8 mouse cellular contexts compared by ENCODE assay signal in genomic region chr12:110844227-110845130, GRCm38 (mm10). TPM values are rescaled to one million over a fixed set of nuclear protein-coding genes. Genes with fewer than 3 reads are reported as not detected.
DNase-seq lines count a peak whose midpoint lies in the region; ATAC-seq lines count a peak whose summit lies in the region.

No protein-coding gene starts in this region.

- peak; percentile 20 for ATAC-seq in granulocyte monocyte progenitor cell, adult 5-6 weeks (replicated peaks; ENCODE audit: poor library complexity, severe bottlenecking)
- peak; percentile 21 for ATAC-seq in megakaryocyte, adult 5-6 weeks (ENCODE audit: poor library complexity, severe bottlenecking)

- peak overlapping the region; percentile 89 for H3K4me3 ChIP-seq in brown adipose tissue, adult 24 weeks (ENCODE audit: insufficient read depth, low read depth, low read length)

- peak; percentile 33 to 50 for DNase-seq in right cerebral cortex, adult 2 months (ENCODE audit: low spot score in 2 of 2)
- no peak for DNase-seq in right cerebral cortex, postnatal 25 days
- DNase-seq in kidney, postnatal 14 days = peak; percentile 43
- DNase-seq in testis, postnatal 10 days (ENCODE audit: low spot score) = peak; percentile 69
- no peak for DNase-seq in layer of hippocampus, adult 9-10 months (ENCODE audit: low spot score)

- peak overlapping the region; percentile 62 for H3K27ac ChIP-seq in brown adipose tissue, adult 24 weeks (replicated peaks; ENCODE audit: low read depth, low read length)

- peaks cover 2% of the 10 kb centered on the region; the same call in 1 of the 2 replicates for H3K4me1 ChIP-seq in brown adipose tissue, adult 24 weeks (ENCODE audit: control insufficient read depth, insufficient read depth, insufficient read length, low read length)

RNA-seq across cellular contexts. Expression of gene Mok, which starts 3.7 kb away (rescaled TPM):
- polyA plus RNA-seq in brown adipose tissue, adult 24 weeks (2012; ENCODE audit: insufficient read depth, insufficient read length, missing spikeins) = not detected in 2 replicates
- total RNA-seq in granulocyte monocyte progenitor cell, adult 5-6 weeks (2014; fragmentation: Nextera tagmentation) = 1.5 TPM in 2 replicates
- 2.6 and 2.9 TPM in 2 replicates for total RNA-seq in granulocyte monocyte progenitor cell, adult 5-6 weeks (2017)
- 1.5 and 1.6 TPM in 2 replicates for total RNA-seq in megakaryocyte, adult 5-6 weeks (2015)
- total RNA-seq in megakaryocyte, adult 5-6 weeks (2017) = 1.4 and 1.6 TPM in 2 replicates

RNA-seq across cellular contexts. Expression of gene Zfp839, which starts 5.6 kb away (rescaled TPM):
- 3.8 and 4.2 TPM in 2 replicates for polyA plus RNA-seq in brown adipose tissue, adult 24 weeks (2012; ENCODE audit: insufficient read depth, insufficient read length, missing spikeins)
- 6.4 and 8.4 TPM in 2 replicates for total RNA-seq in granulocyte monocyte progenitor cell, adult 5-6 weeks (2014; fragmentation: Nextera tagmentation)
- 4.7 and 6.6 TPM in 2 replicates for total RNA-seq in granulocyte monocyte progenitor cell, adult 5-6 weeks (2017)
- total RNA-seq in megakaryocyte, adult 5-6 weeks (2015) = 3.3 and 4.5 TPM in 2 replicates
- total RNA-seq in megakaryocyte, adult 5-6 weeks (2017) = 5.5 and 6.2 TPM in 2 replicates

RNA-seq across cellular contexts. Expression of gene Cinp, which starts 44.5 kb away (rescaled TPM):
- polyA plus RNA-seq in brown adipose tissue, adult 24 weeks (2012; ENCODE audit: insufficient read depth, insufficient read length, missing spikeins) = 35.5 and 37.9 TPM in 2 replicates
- total RNA-seq in granulocyte monocyte progenitor cell, adult 5-6 weeks (2014; fragmentation: Nextera tagmentation) = 53.0 and 54.1 TPM in 2 replicates
- total RNA-seq in granulocyte monocyte progenitor cell, adult 5-6 weeks (2017) = 80.7 and 82.3 TPM in 2 replicates
- total RNA-seq in megakaryocyte, adult 5-6 weeks (2015) = 20.3 and 31.8 TPM in 2 replicates
- total RNA-seq in megakaryocyte, adult 5-6 weeks (2017) = 32.5 and 36.4 TPM in 2 replicates

RNA-seq across cellular contexts. Expression of gene Tecpr2, which starts 44.6 kb away (rescaled TPM):
- 3.3 TPM in 2 replicates for polyA plus RNA-seq in brown adipose tissue, adult 24 weeks (2012; ENCODE audit: insufficient read depth, insufficient read length, missing spikeins)
- total RNA-seq in granulocyte monocyte progenitor cell, adult 5-6 weeks (2014; fragmentation: Nextera tagmentation) = 6.6 and 8.5 TPM in 2 replicates
- total RNA-seq in granulocyte monocyte progenitor cell, adult 5-6 weeks (2017) = 5.0 and 5.1 TPM in 2 replicates
- total RNA-seq in megakaryocyte, adult 5-6 weeks (2015) = 3.1 and 3.7 TPM in 2 replicates
- 3.5 and 5.0 TPM in 2 replicates for total RNA-seq in megakaryocyte, adult 5-6 weeks (2017)

Comparison
In these comparisons a context has a peak if more than half of its experiments do, and no peak if none do; other contexts are left out.
1. DNase-seq: peak in right cerebral cortex, adult 2 months (2 of 2), kidney, postnatal 14 days (single experiment) and testis, postnatal 10 days (single experiment); none in right cerebral cortex, postnatal 25 days (single experiment) and layer of hippocampus, adult 9-10 months (single experiment).